Mouse (Mus musculus) MEL (cell line): ENCODE data around the gene Gm21725. TPM values are rescaled to one million over a fixed set of nuclear protein-coding genes. Genes with fewer than 3 reads are reported as not detected.
"Not testable (repeated sequence)": the region's sequence is repeated elsewhere in the genome, so short reads cannot be mapped to it uniquely, and the experiment has no call there.

ENCODE experiments used
- DNase-seq: peaks from one replicate; pipeline ENCODE4 v3.0.0; 2011; ENCODE audit warnings: low read depth, low spot score
- H3K27ac ChIP-seq: 2 replicates; pipeline ENCODE4 v1.5.1; 2012; ENCODE audit warnings: low read depth, mild to moderate bottlenecking, control low read depth, low read length, moderate library complexity; ENCODE audit not compliant: control insufficient read depth
- H3K27me3 ChIP-seq, 2 experiments: fragments of 150-350 bp in 1 of 2; sonication (generic) in 1 of 2; 2 replicates each; pipeline ENCODE4 v1.6.1; 2012; ENCODE audit warnings: low read length in 2 of 2, mild to moderate bottlenecking in 2 of 2, improper control_type of control experiment in 1 of 2, moderate library complexity in 1 of 2; ENCODE audit not compliant: insufficient read depth in 2 of 2, control insufficient read depth in 1 of 2
- H3K36me3 ChIP-seq, 2 experiments: 2 replicates each; pipeline ENCODE4 v1.6.1; 2012 to 2014; ENCODE audit warnings: low read length in 2 of 2, improper control_type of control experiment in 1 of 2, inconsistent platforms in 1 of 2, mild to moderate bottlenecking in 1 of 2; ENCODE audit not compliant: insufficient read depth in 2 of 2, control insufficient read depth in 1 of 2
- H3K4me1 ChIP-seq, 2 experiments: fragments of 150-350 bp in 1 of 2; sonication (generic) in 1 of 2; 2 replicates each; pipeline ENCODE4 v1.6.1; 2012; ENCODE audit warnings: low read length in 2 of 2, improper control_type of control experiment in 1 of 2, mild to moderate bottlenecking in 1 of 2; ENCODE audit not compliant: insufficient read depth in 2 of 2, control insufficient read depth in 1 of 2
- H3K4me3 ChIP-seq, 2 experiments: fragments of 150-350 bp in 1 of 2; sonication (generic) in 1 of 2; 2 replicates each; pipeline ENCODE4 v1.5.1; 2012; ENCODE audit warnings: low read depth in 2 of 2, low read length in 2 of 2, mild to moderate bottlenecking in 2 of 2, moderate library complexity in 2 of 2, control low read depth in 1 of 2, improper control_type of control experiment in 1 of 2; ENCODE audit not compliant: control insufficient read depth in 1 of 2, insufficient read depth in 1 of 2
- H3K79me2 ChIP-seq: 2 replicates; pipeline ENCODE4 v1.6.1; 2012; ENCODE audit warnings: mild to moderate bottlenecking, low read length, moderate library complexity; ENCODE audit not compliant: control insufficient read depth, poor library complexity, insufficient read depth
- H3K9ac ChIP-seq: 2 replicates; pipeline ENCODE4 v1.6.1; 2012; ENCODE audit warnings: low read depth, mild to moderate bottlenecking, control low read depth, low read length, moderate library complexity; ENCODE audit not compliant: control insufficient read depth, poor library complexity, severe bottlenecking
- H3K9me3 ChIP-seq: fragments of 150-350 bp; sonication (generic); replicated peaks from 2 replicates; pipeline ENCODE4 v1.6.1; 2012; ENCODE audit warnings: mild to moderate bottlenecking, low read length, improper control_type of control experiment, moderate library complexity; ENCODE audit not compliant: insufficient read depth
- polyA plus RNA-seq, 2 experiments: library from polyadenylated mRNA; stranded (reverse) in 1 of 2; unstranded in 1 of 2; fragments of >175 nt in 1 of 2; fragments of >200 nt in 1 of 2; gene quantifications; 2 replicates each; pipeline versions ENCODE4 v1.2.1 to v1.2.4; 2012; ENCODE audit warnings: low replicate concordance in 2 of 2, low read depth in 1 of 2; ENCODE audit not compliant: insufficient read length in 2 of 2, insufficient read depth in 1 of 2, missing spikeins in 1 of 2
- total RNA-seq: library from RNA; depleted of rRNA; stranded (reverse); fragments of 300-350 nt; gene quantifications from 2 replicates; pipeline ENCODE4 v1.2.3, GENCODE M21; 2012; rRNA removed

Gene Gm21725
- not detected in 2 replicates for total RNA-seq
- not detected for polyA plus RNA-seq

- not testable (repeated sequence) for H3K4me3 ChIP-seq, H3K79me2 ChIP-seq, H3K27me3 ChIP-seq, H3K9me3 ChIP-seq, H3K27ac ChIP-seq, H3K9ac ChIP-seq, DNase-seq, H3K4me1 ChIP-seq, H3K36me3 ChIP-seq
Observed at GRCm38 (mm10) chrY:13348963-13349362, at the start of gene Gm21725. Gm21725 (minus strand) TSS chrY:13349063.

Other genes with a start within 250 kb of the Gm21725 start
- gene Gm21891, start 215.6 kb downstream of the Gm21725 start, total RNA-seq = not detected in 2 replicates
- not detected for gene Gm21891, start 215.6 kb downstream of the Gm21725 start, polyA plus RNA-seq
- gene Gm21425, start 187.1 kb downstream of the Gm21725 start, total RNA-seq = not detected in 2 replicates
- gene Gm21425, start 187.1 kb downstream of the Gm21725 start, polyA plus RNA-seq = not detected
- gene Gm21828, start 125.1 kb downstream of the Gm21725 start, total RNA-seq = not detected in 2 replicates
- not detected for gene Gm21828, start 125.1 kb downstream of the Gm21725 start, polyA plus RNA-seq
- gene Gm21440, start 96.7 kb downstream of the Gm21725 start, total RNA-seq = not detected in 2 replicates
- gene Gm21440, start 96.7 kb downstream of the Gm21725 start, polyA plus RNA-seq = not detected
- gene Gm21454, start 96.6 kb downstream of the Gm21725 start, total RNA-seq = not detected in 2 replicates
- not detected for gene Gm21454, start 96.6 kb downstream of the Gm21725 start, polyA plus RNA-seq
- gene Gm21866, start 116.5 kb upstream of the Gm21725 start, total RNA-seq = not detected in 2 replicates
- not detected for gene Gm21866, start 116.5 kb upstream of the Gm21725 start, polyA plus RNA-seq
- not detected in 2 replicates for gene Gm20773, start 145.0 kb upstream of the Gm21725 start, total RNA-seq
- gene Gm20773, start 145.0 kb upstream of the Gm21725 start, polyA plus RNA-seq = not detected